Mouse (Mus musculus): ENCODE data around the gene Olfr159.
"Not testable (repeated sequence)": the region's sequence is repeated elsewhere in the genome, so short reads cannot be mapped to it uniquely, and the experiment has no call there.

Gene Olfr159

GRCm38 (mm10) chr4:43770909-43771308 lies at the start of gene Olfr159:
Gene Olfr159 (minus strand): TSS chr4:43771009.
- no peak for DNase-seq

GRCm38 (mm10) chr4:43798936-43799335 lies 28.1 kb upstream of the Olfr159 start:
- DNase-seq, result no peak

GRCm38 (mm10) chr4:43795844-43796243 lies 25.0 kb upstream of the Olfr159 start:
- not testable (repeated sequence) for DNase-seq

GRCm38 (mm10) chr4:43795296-43795695 lies 24.5 kb upstream of the Olfr159 start:
- DNase-seq, result no peak

- DNase-seq, result no peak
Measured at GRCm38 (mm10) chr4:43772304-43772703, 1.5 kb upstream of the Olfr159 start.

GRCm38 (mm10) chr4:43771626-43772025 lies 817 bp upstream of the Olfr159 start:
- DNase-seq, result no peak

GRCm38 (mm10) chr4:43769374-43769773 lies 1.4 kb downstream of the Olfr159 start:
- DNase-seq, result no peak

- no peak for DNase-seq
Measured at GRCm38 (mm10) chr4:43768341-43768740, 2.5 kb downstream of the Olfr159 start.

GRCm38 (mm10) chr4:43763410-43763809 lies 7.4 kb downstream of the Olfr159 start:
- peak; percentile 77 for DNase-seq

GRCm38 (mm10) chr4:43761336-43761735 lies 9.5 kb downstream of the Olfr159 start:
- DNase-seq, result no peak

GRCm38 (mm10) chr4:43760460-43760859 lies 10.3 kb downstream of the Olfr159 start:
- peak; percentile 52 for DNase-seq

- peak; percentile 22 for DNase-seq
Measured at GRCm38 (mm10) chr4:43759571-43760418, 11.0 kb downstream of the Olfr159 start.

GRCm38 (mm10) chr4:43757213-43757612 lies 13.6 kb downstream of the Olfr159 start:
- DNase-seq, result no peak

- DNase-seq, result peak; percentile 71
Measured at GRCm38 (mm10) chr4:43745187-43745586, 25.6 kb downstream of the Olfr159 start.

- no peak for DNase-seq
Measured at GRCm38 (mm10) chr4:43743099-43743498, 27.7 kb downstream of the Olfr159 start.

GRCm38 (mm10) chr4:43742637-43743036 lies 28.2 kb downstream of the Olfr159 start:
- DNase-seq, result no peak

- no peak for DNase-seq
Measured at GRCm38 (mm10) chr4:43741526-43741925, 29.3 kb downstream of the Olfr159 start.

GRCm38 (mm10) chr4:43738989-43739674 lies 31.7 kb downstream of the Olfr159 start:
- DNase-seq, result no peak

- no peak for DNase-seq
Measured at GRCm38 (mm10) chr4:43737144-43737543, 33.7 kb downstream of the Olfr159 start.

- DNase-seq, result no peak
Measured at GRCm38 (mm10) chr4:43733186-43733585, 37.6 kb downstream of the Olfr159 start.

- no peak for DNase-seq
Measured at GRCm38 (mm10) chr4:43732171-43732570, 38.6 kb downstream of the Olfr159 start.

GRCm38 (mm10) chr4:43730750-43731297 lies 40.0 kb downstream of the Olfr159 start:
- DNase-seq, result no peak

GRCm38 (mm10) chr4:43729794-43730550 lies 40.8 kb downstream of the Olfr159 start, which contains the start of gene Spaar:
Gene Spaar (plus strand): TSS chr4:43730034.
- no peak for DNase-seq
